Mouse (Mus musculus): Measurements from ENCODE around the gene Shld2.

GRCm38 (mm10) chr14:34351660-34352059 lies 41.4 kb upstream of the Shld2 start:
- no peak for TF ChIP-seq POLR2A (IDR thresholded peaks at IDR 0.05; ENCODE audit: borderline replicate concordance, low read depth, low read length)
- no peak for TF ChIP-seq CTCF (IDR thresholded peaks at IDR 0.05; ENCODE audit: low read depth, low read length)
